8 mouse cellular contexts compared by ENCODE assay signal in the genomic region with DNA sequence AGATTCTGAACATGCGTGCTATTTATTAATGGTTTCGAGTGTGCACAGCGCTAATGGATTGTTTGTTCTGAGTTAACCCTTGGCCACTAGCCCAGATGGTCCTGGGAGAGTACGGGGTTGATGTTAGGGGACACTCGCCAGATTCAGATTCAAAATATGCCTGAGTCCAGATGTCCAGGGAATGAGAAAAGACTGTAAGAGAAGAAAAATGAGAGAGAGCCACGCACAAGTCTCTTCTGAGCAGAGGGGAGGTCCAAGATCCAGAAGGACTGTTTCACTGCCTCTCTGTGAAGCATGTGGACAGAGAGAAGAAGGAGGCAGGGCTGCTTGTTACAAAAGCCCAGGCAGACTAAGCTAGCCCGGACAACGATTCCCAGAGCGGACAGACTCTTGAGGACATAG. TPM values are rescaled to one million over a fixed set of nuclear protein-coding genes. Genes with fewer than 3 reads are reported as not detected.
DNase-seq lines count a peak whose midpoint lies in the region; ATAC-seq and TF ChIP-seq lines count a peak whose summit lies in the region.

No protein-coding gene starts in this region.

- no peak overlapping the region for H3K4me3 ChIP-seq in heart, embryonic 12.5 days
- no peak overlapping the region for H3K4me3 ChIP-seq in liver, postnatal 0 days (ENCODE audit: low read depth, low read length)

- no peak overlapping the region; the same call in 1 of the 2 replicates for H3K4me2 ChIP-seq in heart, embryonic 12.5 days
- H3K4me2 ChIP-seq in liver, postnatal 0 days (ENCODE audit: low read depth, low read length): peak overlapping the region; percentile 31

- 0 out of 2 replicates have a peak, but pooled peaks cover 8% of the 10 kb centered on the region for H3K4me1 ChIP-seq in heart, embryonic 12.5 days (replicated peaks)
- peaks cover 11% of the 10 kb centered on the region; the same call in 1 of the 2 replicates for H3K4me1 ChIP-seq in liver, postnatal 0 days (ENCODE audit: insufficient read depth)

- no peak for ATAC-seq in heart, embryonic 12.5 days (ENCODE audit: insufficient number of reproducible peaks, low FRiP score)
- ATAC-seq in liver, postnatal 0 days: peak; percentile 41; the same call in 1 of the 2 replicates
- ATAC-seq in cerebellum, adult (ENCODE audit: insufficient number of reproducible peaks, low FRiP score, low TSS enrichment): no peak

- intact Hi-C loops in heart, postnatal 25 days (cut with DNase I): no loop called here

- H3K9me3 ChIP-seq in heart, embryonic 12.5 days (replicated peaks): no peaks in the 10 kb centered on the region
- H3K9me3 ChIP-seq in liver, postnatal 0 days (ENCODE audit: low read length): no peaks in the 10 kb centered on the region

- 56% methylated on average over 9 of the region's 9 CpGs for WGBS in heart, embryonic 12.5 days
- 52% methylated on average over 9 of the region's 9 CpGs for WGBS in liver, postnatal 0 days (ENCODE audit: insufficient replicate concordance)

- no peaks in the 10 kb centered on the region for H3K36me3 ChIP-seq in heart, embryonic 12.5 days
- H3K36me3 ChIP-seq in liver, postnatal 0 days (replicated peaks; ENCODE audit: insufficient read depth, low read length): no peaks in the 10 kb centered on the region

- H3K27ac ChIP-seq in heart, embryonic 12.5 days (ENCODE audit: poor library complexity, severe bottlenecking): no peak overlapping the region
- peak overlapping the region; percentile 34; the same call in 1 of the 2 replicates for H3K27ac ChIP-seq in liver, postnatal 0 days (ENCODE audit: low read depth)

- H3K9ac ChIP-seq in heart, embryonic 12.5 days: no peak overlapping the region
- H3K9ac ChIP-seq in liver, postnatal 0 days (replicated peaks): 0 out of 2 replicates have a peak overlapping the region, but pooled peaks have one; percentile 1

- no peak for TF ChIP-seq EP300 in liver, postnatal 0 days (IDR thresholded peaks at IDR 0.05; ENCODE audit: low read depth)

- no peak for TF ChIP-seq CTCF in liver, postnatal 0 days (IDR thresholded peaks at IDR 0.05; ENCODE audit: low read depth)

- H3K27me3 ChIP-seq in heart, embryonic 12.5 days (replicated peaks): no peaks in the 10 kb centered on the region
- no peaks in the 10 kb centered on the region for H3K27me3 ChIP-seq in liver, postnatal 0 days (ENCODE audit: insufficient read depth, low read length)

- DNase-seq in heart, adult 11 months: peak; percentile 98
- peak; percentile 77 for DNase-seq in adrenal gland, postnatal 10 days
- peak; percentile 52 for DNase-seq in heart, postnatal 25 days (ENCODE audit: low spot score)
- no peak for DNase-seq in liver, postnatal 0 days
- DNase-seq in cerebellum, adult 11 months: no peak
- DNase-seq in right cerebral cortex, postnatal 25 days: no peak

RNA-seq across cellular contexts. Expression of a gene that starts 33.8 kb away (rescaled TPM):
- 3.8 and 4.5 TPM in 2 replicates for polyA plus RNA-seq in heart, embryonic 12.5 days (2016; fragmentation: Nextera tagmentation; extraction: Ambion mirVana)
- 10 to 100 TPM; 11.4 to 12.4 TPM for total RNA-seq in adrenal gland, postnatal 10 days (2021)
- total RNA-seq in heart, postnatal 25 days (2021): 1 to 10 TPM in 1 of 2 experiments, under 1 TPM in 1; 0.36 to 1.4 TPM
- polyA plus RNA-seq in liver, postnatal 0 days (2015; fragmentation: Nextera tagmentation; extraction: Ambion mirVana): 104 and 109 TPM in 2 replicates

Comparison
In these comparisons a context has a peak if more than half of its experiments do, and no peak if none do; other contexts are left out.
1. DNase-seq: peak in heart, adult 11 months (single experiment), adrenal gland, postnatal 10 days (single experiment) and heart, postnatal 25 days (single experiment); none in liver, postnatal 0 days (single experiment), cerebellum, adult 11 months (single experiment) and right cerebral cortex, postnatal 25 days (single experiment).
2. RNA of a gene that starts 33.8 kb away (total RNA-seq): 11.4 to 12.4 TPM in adrenal gland, postnatal 10 days; 0.36 to 1.4 TPM in heart, postnatal 25 days; every median in the first group is over 4 times any median in the second.